Mouse (Mus musculus) CH12.LX (cell line): ENCODE results near the gene Atn1.

Experiments used
- CHD1 ChIP-seq: IDR thresholded peaks from 2 replicates; pipeline ENCODE4 v1.6.1; 2012; ENCODE audit warnings: low read depth, low read length, improper control_type of control experiment, inconsistent platforms
- CTCF ChIP-seq, 2 experiments: IDR thresholded peaks in 1 of 2; conservative IDR thresholded peaks in 1 of 2; 2 replicates each; pipeline ENCODE4 v1.5.1; 2011 to 2012; ENCODE audit warnings: low read depth in 2 of 2, low read length in 2 of 2, improper control_type of control experiment in 1 of 2, inconsistent platforms in 1 of 2, mild to moderate bottlenecking in 1 of 2, moderate library complexity in 1 of 2
- MAFK ChIP-seq: IDR thresholded peaks from 2 replicates; pipeline ENCODE4 v1.6.1; 2011; ENCODE audit warnings: low read length, improper control_type of control experiment; ENCODE audit not compliant: insufficient replicate concordance
- POLR2A ChIP-seq: IDR thresholded peaks from 2 replicates; pipeline ENCODE4 v1.6.1; 2011; ENCODE audit warnings: low read depth, mild to moderate bottlenecking, improper control_type of control experiment, low read length
- RAD21 ChIP-seq: IDR thresholded peaks from 2 replicates; pipeline ENCODE4 v1.6.1; 2011; ENCODE audit warnings: low read depth, mild to moderate bottlenecking, low read length, improper control_type of control experiment, moderate library complexity
- RCOR1 ChIP-seq: conservative IDR thresholded peaks from 2 replicates; pipeline ENCODE4 v1.6.1; 2012; ENCODE audit warnings: low read depth, mild to moderate bottlenecking, inconsistent platforms, low read length, improper control_type of control experiment
- USF1 ChIP-seq: IDR thresholded peaks from 2 replicates; pipeline ENCODE4 v1.6.1; 2014; ENCODE audit warnings: low read depth, mild to moderate bottlenecking, inconsistent platforms, low read length, improper control_type of control experiment

DNA sequence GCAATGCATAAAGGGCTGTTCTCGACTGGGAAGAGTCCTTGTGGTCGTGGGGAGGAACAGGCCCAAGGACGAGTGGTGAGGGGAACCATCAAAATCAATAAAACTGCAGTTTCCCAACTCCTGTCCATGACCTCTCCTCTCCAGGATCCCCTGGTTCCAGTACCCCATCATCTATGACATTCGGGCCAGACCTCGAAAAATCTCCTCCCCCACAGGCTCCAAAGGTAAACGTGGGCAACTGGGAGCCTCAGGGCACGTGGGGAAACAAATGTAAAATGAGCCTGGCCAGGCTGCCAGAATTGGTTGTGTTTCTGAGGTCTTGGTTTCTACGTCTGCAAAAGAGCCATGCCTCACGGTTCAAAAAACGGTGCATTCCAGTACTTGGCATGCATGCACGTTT is 43.4 kb downstream of the Atn1 start:
- TF ChIP-seq CHD1: no peak
- no peak; the same call in 1 of the 2 replicates for TF ChIP-seq POLR2A
- TF ChIP-seq USF1: no peak
- no peak for TF ChIP-seq CTCF (conservative IDR thresholded peaks at IDR 0.05 in 1 of 2, IDR thresholded peaks at IDR 0.05 in 1 of 2; ENCODE audit: low read depth in 2 of 2, low read length in 2 of 2)
- no peak for TF ChIP-seq RCOR1
- no peak for TF ChIP-seq MAFK
- TF ChIP-seq RAD21: no peak
